Mouse (Mus musculus): ENCODE results near the gene Olfr108. TPM values are rescaled to one million over a fixed set of nuclear protein-coding genes. Genes with fewer than 3 reads are reported as not detected.

The Olfr108 gene
- total RNA-seq (2021), result not detected
- long read RNA-seq, experiment 1, result 0 reads
- long read RNA-seq, experiment 2, result 0 reads

DNA sequence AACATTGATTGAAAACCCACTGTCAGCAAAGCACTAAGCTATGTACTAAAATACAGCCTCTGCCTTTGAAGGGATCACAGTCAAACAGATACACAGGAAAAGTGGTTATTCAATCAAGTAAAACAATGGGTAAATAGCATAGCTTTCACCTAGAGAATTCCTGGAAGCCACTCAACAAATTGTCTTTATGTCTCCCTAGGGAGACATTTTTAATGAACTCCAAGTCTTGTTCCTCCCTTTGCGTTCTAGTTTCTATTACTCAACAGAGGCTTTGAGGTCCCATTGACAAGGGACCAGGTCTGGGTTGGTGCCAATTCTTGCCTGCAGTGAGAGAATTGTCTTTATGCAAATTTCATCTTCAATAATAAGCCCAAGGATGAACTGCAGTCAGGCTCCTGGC, at the start of gene Olfr108:
Olfr108 (plus strand) TSS at position 301 of the 400 bp plus-strand sequence.
- no peak for DNase-seq

DNA sequence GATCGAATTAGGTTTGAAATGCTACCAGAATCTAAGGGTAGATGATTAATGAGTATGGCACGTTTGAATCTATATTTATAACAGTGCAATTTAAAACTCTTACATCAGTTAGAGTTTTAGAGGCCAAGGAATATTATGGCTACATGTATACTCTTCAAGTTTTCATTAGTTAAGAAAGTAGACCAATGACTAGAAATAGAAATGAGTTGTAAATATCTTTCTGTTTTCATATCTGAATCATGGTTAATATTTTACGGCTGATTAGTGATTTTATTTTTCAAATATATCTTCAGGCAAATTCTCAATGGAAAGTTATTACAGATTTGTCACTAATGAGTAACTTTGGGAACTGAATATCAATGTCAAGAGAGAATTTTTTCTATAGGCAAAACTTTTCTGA, 46.4 kb upstream of the Olfr108 start, which contains the start of gene Olfr107:
Olfr107 (plus strand) TSS at position 301 of the 400 bp plus-strand sequence.
- intact Hi-C loops (cut with DNase I; ENCODE audit: low total_unique reads), result no loop called here
- no peak for DNase-seq

More for the DNA sequence above, at the start of gene Olfr108:
- intact Hi-C loops (cut with DNase I; ENCODE audit: low total_unique reads), result no loop called here

- intact Hi-C loops (cut with DNase I; ENCODE audit: low total_unique reads), result no loop called here
Measured at GRCm38 (mm10) chr17:37413380-37413779, 31.9 kb upstream of the Olfr108 start.

GRCm38 (mm10) chr17:37458616-37459015, 13.3 kb downstream of the Olfr108 start, which contains the start of gene Olfr109:
Olfr109 (plus strand) TSS chr17:37458916.
- intact Hi-C loops (cut with DNase I; ENCODE audit: low total_unique reads), result no loop called here
- no peak for DNase-seq

More at GRCm38 (mm10) chr17:37413380-37413779, 31.9 kb upstream of the Olfr108 start:
- no peak for DNase-seq

DNA sequence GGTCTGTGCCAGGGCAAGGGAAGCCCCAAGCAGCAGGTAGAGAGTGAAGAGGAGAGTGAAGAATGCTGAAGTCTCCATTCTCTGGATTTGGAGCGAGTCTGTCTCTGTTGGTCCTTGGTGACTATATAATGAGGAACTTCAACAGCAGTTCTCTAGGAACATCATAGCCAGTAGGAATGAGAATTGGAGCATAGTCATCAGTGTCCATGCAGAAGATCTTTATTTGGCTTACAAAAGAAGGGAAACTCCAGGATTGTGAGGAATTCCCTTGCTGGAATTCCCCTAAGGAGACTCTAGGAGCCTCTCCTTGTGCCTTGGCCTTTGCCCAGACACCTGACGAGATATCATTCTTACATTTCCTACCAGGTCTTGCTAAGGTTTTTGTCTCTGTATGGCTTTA, 38.2 kb downstream of the Olfr108 start, which contains the start of gene H2-M2:
H2-M2 (minus strand) TSS at position 101 of the 400 bp plus-strand sequence.
- intact Hi-C loops (cut with DNase I; ENCODE audit: low total_unique reads), result no loop called here
- no peak for DNase-seq

- intact Hi-C loops (cut with DNase I; ENCODE audit: low total_unique reads), result no loop called here
- DNase-seq, result no peak
Measured at GRCm38 (mm10) chr17:37491930-37492518, 46.7 kb downstream of the Olfr108 start, which contains the start of gene Olfr110. Olfr110 (plus strand) TSS chr17:37492468.

Other genes starting within 250 kb of the Olfr108 start
- gene Olfr94, start 244.5 kb upstream of the Olfr108 start, total RNA-seq (2021), result not detected
- not detected for gene Olfr95, start 232.4 kb upstream of the Olfr108 start, total RNA-seq (2021)
- gene Olfr96, start 225.3 kb upstream of the Olfr108 start, total RNA-seq (2021), result not detected
- gene Olfr97, start 208.2 kb upstream of the Olfr108 start, total RNA-seq (2021), result not detected
- gene Olfr98, start 181.7 kb upstream of the Olfr108 start, total RNA-seq (2021), result not detected
- gene H2-M3, start 175.3 kb upstream of the Olfr108 start, total RNA-seq (2021), result 1 to 10 TPM; 1.3 to 1.6 TPM
- gene Olfr99, start 162.0 kb upstream of the Olfr108 start, total RNA-seq (2021), result not detected
- gene Olfr101, start 141.2 kb upstream of the Olfr108 start, total RNA-seq (2021), result not detected
- gene Olfr102, start 128.4 kb upstream of the Olfr108 start, total RNA-seq (2021), result not detected
- gene Olfr103, start 105.8 kb upstream of the Olfr108 start, total RNA-seq (2021), result not detected
- gene Olfr104-ps, start 85.9 kb upstream of the Olfr108 start, total RNA-seq (2021), result not detected
- gene Olfr105-ps, start 66.4 kb upstream of the Olfr108 start, total RNA-seq (2021), result not detected
- gene Olfr106-ps, start 55.1 kb upstream of the Olfr108 start, total RNA-seq (2021), result not detected
- gene Olfr107, start 46.3 kb upstream of the Olfr108 start, total RNA-seq (2021), result not detected
- not detected for gene Olfr109, start 13.4 kb downstream of the Olfr108 start, total RNA-seq (2021)
- gene H2-M2, start 38.1 kb downstream of the Olfr108 start, total RNA-seq (2021), result not detected
- gene Olfr110, start 47.0 kb downstream of the Olfr108 start, total RNA-seq (2021), result not detected
- not detected for gene Olfr111, start 62.5 kb downstream of the Olfr108 start, total RNA-seq (2021)
- gene Olfr112, start 124.0 kb downstream of the Olfr108 start, total RNA-seq (2021), result not detected
- not detected for gene Olfr113, start 132.2 kb downstream of the Olfr108 start, total RNA-seq (2021)
- gene Olfr114, start 147.3 kb downstream of the Olfr108 start, total RNA-seq (2021), result not detected
- not detected for gene Olfr115, start 181.6 kb downstream of the Olfr108 start, total RNA-seq (2021)
- gene Olfr116, start 181.7 kb downstream of the Olfr108 start, total RNA-seq (2021), result not detected
- gene Olfr117, start 218.3 kb downstream of the Olfr108 start, total RNA-seq (2021), result not detected
- gene Olfr118, start 221.5 kb downstream of the Olfr108 start, total RNA-seq (2021), result not detected

All from gastrocnemius, postnatal 14 days (tissue).